Mouse (Mus musculus) neural tube, embryonic 12.5 days (tissue): ENCODE measurements around the gene Bcas3. TPM values are rescaled to one million over a fixed set of nuclear protein-coding genes. Genes with fewer than 3 reads are reported as not detected.

ENCODE experiments used
- ATAC-seq: fragments of 200-750 bp; cut with Nextera tagmentation; 2 replicates; pipeline ENCODE4 v1.8.0; 2017; ENCODE audit warnings: low read depth, mild to moderate bottlenecking, moderate TSS enrichment, moderate library complexity; ENCODE audit not compliant: low FRiP score
- H3K27ac ChIP-seq: fragments of 300-500 bp; sonication (generic); 2 replicates; pipeline ENCODE4 v1.5.1; 2016
- H3K27me3 ChIP-seq: fragments of 300-500 bp; sonication (generic); replicated peaks from 2 replicates; pipeline ENCODE4 v1.6.1; 2016; ENCODE audit warnings: mild to moderate bottlenecking
- H3K36me3 ChIP-seq: fragments of 300-500 bp; sonication (generic); 2 replicates; pipeline ENCODE4 v1.6.1; 2016; ENCODE audit warnings: mild to moderate bottlenecking
- H3K4me1 ChIP-seq: fragments of 300-500 bp; sonication (generic); 2 replicates; pipeline ENCODE4 v1.6.1; 2016
- H3K4me2 ChIP-seq: fragments of 300-500 bp; sonication (generic); replicated peaks from 2 replicates; pipeline ENCODE4 v1.6.1; 2016; ENCODE audit warnings: mild to moderate bottlenecking
- H3K4me3 ChIP-seq: fragments of 300-500 bp; sonication (generic); 2 replicates; pipeline ENCODE4 v1.5.1; 2016
- H3K9ac ChIP-seq: fragments of 300-500 bp; sonication (generic); 2 replicates; pipeline ENCODE4 v1.6.1; 2016; ENCODE audit warnings: mild to moderate bottlenecking
- H3K9me3 ChIP-seq: fragments of 300-500 bp; sonication (generic); 2 replicates; pipeline ENCODE4 v1.6.1; 2016; ENCODE audit warnings: mild to moderate bottlenecking
- WGBS: fragments of 180-500 bp; shearing (Covaris S2); methylation state at CpG from one replicate; pipeline ENCODE4 v1.1.7; 2016; 5-methylcytosine and 5-hydroxymethylcytosine counted together
- polyA plus RNA-seq: library from polyadenylated mRNA; unstranded; fragments of >200 nt; fragmentation: Nextera tagmentation; extraction: Ambion mirVana; gene quantifications from 2 replicates; pipeline ENCODE4 v1.2.1, GENCODE M21; 2016

Bcas3 gene
- polyA plus RNA-seq, 1 experiment from 2014 or later: 38.2 TPM

GRCm38 (mm10) chr11:85786113-85786718 is 433.2 kb downstream of the Bcas3 start:
- Histone ChIP-seq H3K27me3 (no peaks in the 10 kb centered on the region), H3K4me2 (no peak overlapping the region), H3K27ac (no peak overlapping the region), H3K9me3 (no peaks in the 10 kb centered on the region), H3K9ac (no peak overlapping the region), H3K36me3 (no peaks in the 10 kb centered on the region), H3K4me3 (no peak overlapping the region), H3K4me1 (peaks cover 4% of the 10 kb centered on the region; the same call in 1 of the 2 replicates)
- no peak for ATAC-seq
- WGBS: 78% methylated on average over 3 of the region's 3 CpGs

DNA sequence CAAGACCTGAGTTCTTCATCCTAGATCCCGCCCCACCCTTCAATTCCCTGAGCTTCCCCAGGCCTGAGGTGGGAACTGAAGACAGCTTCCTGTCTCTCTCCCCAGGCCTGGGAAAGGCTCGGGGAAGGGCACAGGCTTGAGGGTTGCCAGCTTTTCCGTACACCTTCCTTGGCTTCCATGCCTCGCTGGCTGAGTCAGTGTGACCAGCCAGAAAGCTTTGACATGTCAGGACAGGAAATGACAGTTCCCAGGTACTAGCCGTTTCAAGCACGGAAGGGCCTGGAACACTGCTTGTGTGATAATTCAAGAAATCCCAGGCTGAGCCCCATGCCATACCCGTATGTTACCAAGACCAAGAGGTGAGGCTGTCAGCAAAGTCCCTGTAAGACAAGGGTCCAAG is 436.8 kb downstream of the Bcas3 start:
- Histone ChIP-seq H3K4me2 (no peak overlapping the region), H3K27me3 (no peaks in the 10 kb centered on the region), H3K27ac (no peak overlapping the region), H3K4me1 (peaks cover 4% of the 10 kb centered on the region; the same call in 1 of the 2 replicates), H3K4me3 (no peak overlapping the region), H3K36me3 (no peaks in the 10 kb centered on the region), H3K9me3 (no peaks in the 10 kb centered on the region), H3K9ac (no peak overlapping the region)
- 90% methylated on average over 7 of the region's 7 CpGs for WGBS
- ATAC-seq: no peak

GRCm38 (mm10) chr11:85790267-85790666 is 437.3 kb downstream of the Bcas3 start:
- peaks cover 4% of the 10 kb centered on the region; the same call in 1 of the 2 replicates for H3K4me1 ChIP-seq
- 85% methylated on average over 2 of the region's 2 CpGs for WGBS
- H3K9me3 ChIP-seq: no peaks in the 10 kb centered on the region
- H3K9ac ChIP-seq: no peak overlapping the region
- no peak for ATAC-seq
- H3K36me3 ChIP-seq: no peaks in the 10 kb centered on the region
- no peak overlapping the region for H3K27ac ChIP-seq
- H3K27me3 ChIP-seq: no peaks in the 10 kb centered on the region
- H3K4me3 ChIP-seq: no peak overlapping the region
- H3K4me2 ChIP-seq: no peak overlapping the region

- Histone ChIP-seq H3K27ac (no peak overlapping the region), H3K9ac (no peak overlapping the region), H3K4me1 (no peaks in the 10 kb centered on the region), H3K4me2 (no peak overlapping the region), H3K27me3 (no peaks in the 10 kb centered on the region), H3K36me3 (no peaks in the 10 kb centered on the region), H3K9me3 (no peaks in the 10 kb centered on the region), H3K4me3 (no peak overlapping the region)
- no peak for ATAC-seq
- 74% methylated on average over 1 of the region's 1 CpGs for WGBS
These were observed 438.2 kb downstream of the Bcas3 start for GRCm38 (mm10) chr11:85791212-85791611.

DNA sequence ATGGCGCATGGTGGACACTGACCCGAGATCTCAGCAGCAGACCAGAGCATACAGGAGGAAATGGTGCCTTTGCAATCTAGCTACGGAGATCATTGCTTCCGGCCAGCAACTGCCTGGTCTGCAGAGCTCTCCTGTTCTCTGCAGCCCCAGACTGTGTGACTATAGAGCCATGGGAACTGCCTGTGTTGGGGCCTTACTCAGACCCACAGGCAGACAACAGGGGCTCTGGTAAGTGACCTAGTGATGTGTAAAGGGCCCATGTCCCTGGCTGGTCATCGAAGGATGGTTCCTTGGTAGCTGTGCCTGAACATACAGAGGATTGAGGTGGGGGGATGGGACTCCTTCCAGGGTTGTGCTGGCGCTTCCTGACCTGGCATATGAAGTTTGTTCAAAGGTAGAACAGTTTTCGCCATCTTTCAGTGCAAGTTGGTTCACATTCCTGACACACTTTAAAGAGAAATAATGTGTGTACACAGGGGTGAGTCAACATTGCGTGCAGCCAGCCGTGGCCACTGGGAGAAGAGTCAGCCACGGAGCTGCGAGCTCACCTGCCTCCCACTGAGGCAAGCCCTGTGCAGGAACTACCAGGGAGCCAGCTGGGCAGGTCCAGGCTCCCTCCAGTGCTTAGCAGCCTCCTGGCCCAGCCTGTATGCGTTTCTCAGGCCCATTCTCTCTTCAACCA is 439.7 kb downstream of the Bcas3 start:
- H3K4me2 ChIP-seq: no peak overlapping the region
- H3K27me3 ChIP-seq: no peaks in the 10 kb centered on the region
- no peaks in the 10 kb centered on the region for H3K9me3 ChIP-seq
- H3K27ac ChIP-seq: no peak overlapping the region
- no peak for ATAC-seq
- no peak overlapping the region for H3K4me3 ChIP-seq
- WGBS: 73% methylated on average over 12 of the region's 12 CpGs
- H3K9ac ChIP-seq: no peak overlapping the region
- H3K4me1 ChIP-seq: no peaks in the 10 kb centered on the region
- no peaks in the 10 kb centered on the region for H3K36me3 ChIP-seq

DNA sequence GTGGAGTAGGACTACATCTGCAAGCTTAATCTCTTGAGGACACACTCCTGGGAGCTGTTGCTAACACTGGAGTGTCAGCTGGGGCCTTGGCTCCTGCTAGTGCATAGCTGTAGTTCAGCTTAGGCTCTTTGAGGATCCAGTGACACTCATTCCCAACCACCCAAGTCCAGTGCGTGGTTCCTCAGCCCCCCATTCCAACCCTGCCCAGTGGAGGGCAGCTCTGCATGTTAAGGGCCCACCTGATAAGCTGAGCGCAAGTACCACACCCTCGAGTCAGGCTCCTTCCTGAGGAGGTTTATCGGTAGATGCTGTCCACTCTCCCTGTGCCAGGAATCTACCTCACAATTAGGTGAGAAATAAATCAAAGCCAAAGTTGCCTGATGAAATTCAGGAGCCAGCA is 446.5 kb downstream of the Bcas3 start:
- Histone ChIP-seq H3K27ac (no peak overlapping the region), H3K9ac (no peak overlapping the region), H3K4me1 (no peaks in the 10 kb centered on the region), H3K9me3 (no peaks in the 10 kb centered on the region), H3K36me3 (no peaks in the 10 kb centered on the region), H3K4me3 (no peak overlapping the region), H3K27me3 (no peaks in the 10 kb centered on the region), H3K4me2 (no peak overlapping the region)
- ATAC-seq: no peak
- WGBS: 86% methylated on average over 4 of the region's 4 CpGs

DNA sequence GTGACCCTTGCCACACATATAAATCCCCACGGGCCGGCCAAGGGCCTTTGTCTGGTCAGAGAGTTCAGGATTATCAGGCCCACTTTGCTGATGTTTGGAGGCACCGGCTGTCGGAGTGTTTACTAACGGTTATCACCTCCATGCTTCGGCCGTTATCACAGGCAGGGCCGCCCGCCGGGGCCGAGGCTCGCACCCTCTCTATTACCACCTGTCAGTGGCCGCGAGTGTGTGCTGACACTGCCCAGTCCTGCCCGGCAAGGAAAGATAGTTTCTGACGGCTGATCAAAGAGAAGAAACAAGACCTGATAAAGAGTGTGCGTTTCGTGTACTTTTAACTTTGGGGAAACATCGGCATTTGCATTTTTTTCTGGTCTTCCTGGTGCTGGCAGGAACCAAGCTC is 446.9 kb downstream of the Bcas3 start:
- Histone ChIP-seq H3K36me3 (no peaks in the 10 kb centered on the region), H3K4me1 (no peaks in the 10 kb centered on the region), H3K27ac (no peak overlapping the region), H3K4me2 (no peak overlapping the region), H3K27me3 (no peaks in the 10 kb centered on the region), H3K9me3 (no peaks in the 10 kb centered on the region), H3K4me3 (no peak overlapping the region), H3K9ac (no peak overlapping the region)
- 78% methylated on average over 19 of the region's 19 CpGs for WGBS
- no peak for ATAC-seq

DNA sequence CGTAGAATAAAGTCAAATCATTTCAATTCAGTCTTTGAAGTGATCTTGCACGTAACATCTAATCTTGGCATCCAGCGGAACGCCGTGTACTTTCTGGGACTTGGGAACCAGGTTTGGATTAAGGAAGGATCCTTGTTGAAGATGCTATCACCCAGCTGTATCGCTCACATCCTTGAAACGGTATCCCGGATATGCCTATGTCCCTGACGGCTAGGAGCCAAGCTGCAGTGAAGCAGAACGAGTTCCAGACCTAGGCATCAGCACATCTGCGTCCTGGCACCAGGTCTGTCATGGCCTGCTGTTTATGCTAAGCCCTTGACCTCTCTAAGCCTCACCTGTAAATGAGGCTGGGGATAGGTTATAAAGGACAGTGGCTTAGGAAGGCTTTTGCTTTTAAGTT is 447.4 kb downstream of the Bcas3 start:
- Histone ChIP-seq H3K4me1 (no peaks in the 10 kb centered on the region), H3K4me3 (no peak overlapping the region), H3K9ac (no peak overlapping the region), H3K36me3 (no peaks in the 10 kb centered on the region), H3K27me3 (no peaks in the 10 kb centered on the region), H3K27ac (no peak overlapping the region), H3K4me2 (no peak overlapping the region), H3K9me3 (no peaks in the 10 kb centered on the region)
- 86% methylated on average over 11 of the region's 11 CpGs for WGBS
- no peak for ATAC-seq

DNA sequence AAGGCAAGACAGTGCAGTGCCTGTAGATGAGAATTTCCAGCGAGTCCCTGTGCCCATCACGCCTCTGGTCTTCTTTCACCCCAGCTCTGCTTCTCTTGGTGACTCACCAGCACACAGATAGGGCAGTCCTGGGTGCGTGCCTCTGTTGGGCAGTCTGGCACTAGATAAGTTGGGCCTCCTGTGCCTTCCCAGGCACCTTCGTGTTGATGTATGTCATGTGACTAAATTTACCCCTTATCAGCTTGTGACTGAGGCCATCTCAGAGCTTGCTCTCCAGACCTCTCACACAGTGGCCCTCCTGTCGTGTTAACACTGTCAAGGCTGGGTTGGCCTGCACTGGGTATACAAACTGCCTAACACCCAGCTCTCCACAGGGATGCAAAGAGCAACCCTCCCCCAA is 451.1 kb downstream of the Bcas3 start:
- WGBS: 80% methylated on average over 5 of the region's 5 CpGs
- no peaks in the 10 kb centered on the region for H3K4me1 ChIP-seq
- no peaks in the 10 kb centered on the region for H3K36me3 ChIP-seq
- no peak overlapping the region for H3K4me2 ChIP-seq
- ATAC-seq: no peak
- no peak overlapping the region for H3K4me3 ChIP-seq
- H3K27ac ChIP-seq: no peak overlapping the region
- H3K9me3 ChIP-seq: no peaks in the 10 kb centered on the region
- H3K27me3 ChIP-seq: no peaks in the 10 kb centered on the region
- no peak overlapping the region for H3K9ac ChIP-seq

- Histone ChIP-seq H3K27ac (no peak overlapping the region), H3K9ac (no peak overlapping the region), H3K36me3 (no peaks in the 10 kb centered on the region), H3K9me3 (no peaks in the 10 kb centered on the region), H3K27me3 (no peaks in the 10 kb centered on the region), H3K4me1 (no peaks in the 10 kb centered on the region), H3K4me3 (no peak overlapping the region), H3K4me2 (no peak overlapping the region)
- no peak for ATAC-seq
- WGBS: 74% methylated on average over 1 of the region's 1 CpGs
These were observed 452.8 kb downstream of the Bcas3 start for GRCm38 (mm10) chr11:85805779-85806178.

DNA sequence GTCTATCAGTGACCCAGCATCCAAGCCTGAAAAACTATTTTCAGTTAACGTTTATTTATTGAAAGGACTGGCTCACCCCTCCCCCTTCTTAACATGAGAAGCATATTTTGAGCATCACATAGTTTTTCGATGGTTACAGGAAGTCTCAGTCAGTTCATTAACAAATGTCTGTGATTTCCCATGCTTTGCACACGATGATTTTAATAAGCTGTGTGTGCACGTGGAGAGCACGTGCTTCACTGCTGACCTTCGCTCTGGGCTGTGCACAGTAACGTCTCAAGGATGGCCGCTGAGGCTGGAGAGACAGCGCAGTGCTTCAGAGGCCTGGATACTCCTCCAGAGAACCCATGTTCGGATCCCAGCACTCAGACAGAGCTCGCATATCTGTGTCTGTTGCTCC is 454.4 kb downstream of the Bcas3 start:
- no peaks in the 10 kb centered on the region for H3K4me1 ChIP-seq
- no peak overlapping the region for H3K4me3 ChIP-seq
- 88% methylated on average over 11 of the region's 11 CpGs for WGBS
- ATAC-seq: no peak
- no peaks in the 10 kb centered on the region for H3K27me3 ChIP-seq
- H3K9me3 ChIP-seq: no peaks in the 10 kb centered on the region
- no peaks in the 10 kb centered on the region for H3K36me3 ChIP-seq
- no peak overlapping the region for H3K27ac ChIP-seq
- H3K9ac ChIP-seq: no peak overlapping the region
- no peak overlapping the region for H3K4me2 ChIP-seq

DNA sequence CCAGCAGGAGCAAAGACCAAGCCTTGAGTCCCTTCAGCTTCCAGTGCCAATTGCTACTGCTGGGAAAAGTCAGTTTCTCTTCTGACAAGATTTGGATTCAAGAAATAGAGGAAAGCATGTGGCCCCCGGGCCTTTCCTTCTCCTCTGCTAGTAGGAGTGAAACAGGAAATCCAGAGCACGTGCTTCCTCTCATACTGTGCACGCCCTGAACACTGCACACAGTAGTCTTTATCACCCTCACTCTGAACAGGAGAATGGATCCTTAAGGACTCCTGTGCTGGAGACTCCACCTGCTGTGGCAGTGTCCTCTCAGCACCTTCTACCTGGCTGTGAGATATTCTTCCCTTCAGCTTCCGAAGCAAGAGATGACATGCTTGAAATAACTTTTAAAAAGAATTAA is 458.3 kb downstream of the Bcas3 start:
- WGBS: 79% methylated on average over 4 of the region's 4 CpGs
- ATAC-seq: no peak
- H3K4me2 ChIP-seq: no peak overlapping the region
- no peak overlapping the region for H3K9ac ChIP-seq
- no peaks in the 10 kb centered on the region for H3K27me3 ChIP-seq
- peaks cover 14% of the 10 kb centered on the region for H3K4me1 ChIP-seq
- no peak overlapping the region for H3K27ac ChIP-seq
- H3K4me3 ChIP-seq: no peak overlapping the region
- no peaks in the 10 kb centered on the region for H3K9me3 ChIP-seq
- no peaks in the 10 kb centered on the region for H3K36me3 ChIP-seq

GRCm38 (mm10) chr11:85811676-85812075 is 458.7 kb downstream of the Bcas3 start:
- no peak for ATAC-seq
- no peak overlapping the region for H3K4me3 ChIP-seq
- no peaks in the 10 kb centered on the region for H3K27me3 ChIP-seq
- peaks cover 14% of the 10 kb centered on the region for H3K4me1 ChIP-seq
- no peaks in the 10 kb centered on the region for H3K9me3 ChIP-seq
- H3K36me3 ChIP-seq: no peaks in the 10 kb centered on the region
- H3K27ac ChIP-seq: no peak overlapping the region
- H3K4me2 ChIP-seq: no peak overlapping the region
- no peak overlapping the region for H3K9ac ChIP-seq
- 88% methylated on average over 5 of the region's 5 CpGs for WGBS
